Mouse (Mus musculus): Measurements from ENCODE around the gene Atg4d. TPM values are rescaled to one million over a fixed set of nuclear protein-coding genes. Genes with fewer than 3 reads are reported as not detected.

Gene Atg4d
- total and polyA plus RNA-seq, 3 experiments, result 83.9 to 99.7 TPM; not detected in 1

- Histone ChIP-seq H3K4me3 (ENCODE audit: control insufficient read depth in 1 of 2, insufficient read depth in 1 of 2, low read depth in 2 of 2, low read length in 2 of 2) (no peak overlapping the region), H3K27ac (ENCODE audit: control insufficient read depth, low read depth, low read length) (no peak overlapping the region), H3K79me2 (ENCODE audit: control insufficient read depth, insufficient read depth, low read length, poor library complexity) (no peaks in the 10 kb centered on the region), H3K36me3 (ENCODE audit: control insufficient read depth in 1 of 2, insufficient read depth in 2 of 2, low read length in 2 of 2) (peaks cover 0 to 22% of the 10 kb centered on the region in 2 experiments; a peak in 2 of 4 replicates), H3K9ac (ENCODE audit: control insufficient read depth, low read depth, low read length, poor library complexity, severe bottlenecking) (no peak overlapping the region), H3K27me3 (ENCODE audit: control insufficient read depth in 1 of 2, insufficient read depth in 2 of 2, low read length in 2 of 2) (no peaks in the 10 kb centered on the region), H3K4me1 (ENCODE audit: control insufficient read depth in 1 of 2, insufficient read depth in 2 of 2, low read length in 2 of 2) (peaks cover 11 to 25% of the 10 kb centered on the region in 2 experiments), H3K9me3 (replicated peaks; ENCODE audit: insufficient read depth, low read length) (no peaks in the 10 kb centered on the region)
- peak; percentile 74 for DNase-seq (ENCODE audit: low read depth, low spot score)
- no peak for TF ChIP-seq MEF2A (IDR thresholded peaks at IDR 0.05; ENCODE audit: extremely low read depth, insufficient replicate concordance, low read depth, low read length, poor library complexity, severe bottlenecking)
- TF ChIP-seq MAFK (IDR thresholded peaks at IDR 0.05; ENCODE audit: borderline replicate concordance, low read depth, low read length), result no peak
- 0 out of 2 replicates have a peak, but pooled peaks have one; percentile 14 for TF ChIP-seq NELFE (IDR thresholded peaks at IDR 0.05; ENCODE audit: low read depth, low read length)
- no peak for TF ChIP-seq USF2 (IDR thresholded peaks at IDR 0.05; ENCODE audit: borderline replicate concordance in 1 of 2, insufficient read depth in 1 of 2, low read depth in 1 of 2, low read length in 2 of 2)
- no peak for TF ChIP-seq CHD2 (IDR thresholded peaks at IDR 0.05; ENCODE audit: low read length)
- no peak for TF ChIP-seq ZKSCAN1 (IDR thresholded peaks at IDR 0.05; ENCODE audit: low read depth, low read length)
- no peak for TF ChIP-seq POLR2AphosphoS5 (IDR thresholded peaks at IDR 0.05; ENCODE audit: borderline replicate concordance, low read depth, low read length)
- no peak for TF ChIP-seq UBTF (IDR thresholded peaks at IDR 0.05; ENCODE audit: borderline replicate concordance, insufficient read depth, low read depth, low read length)
- TF ChIP-seq CTCF (IDR thresholded peaks at IDR 0.05 in 2 of 3, conservative IDR thresholded peaks at IDR 0.05 in 1 of 3; ENCODE audit: control insufficient read depth in 1 of 3, insufficient read depth in 1 of 3, low read depth in 2 of 3, low read length in 3 of 3, poor library complexity in 1 of 3, severe bottlenecking in 1 of 3), result peak in 1 of 3 experiments; percentile 3; a peak in 1 of 6 replicates
- peak; percentile 91 for TF ChIP-seq TAL1 (IDR thresholded peaks at IDR 0.05; ENCODE audit: low read length)
- TF ChIP-seq ZMIZ1 (IDR thresholded peaks at IDR 0.05; ENCODE audit: low read depth, low read length), result no peak
- peak; percentile 65; the same call in 1 of the 2 replicates for TF ChIP-seq TBP (IDR thresholded peaks at IDR 0.05; ENCODE audit: low read depth, low read length)
- no peak for TF ChIP-seq POLR2AphosphoS2 (IDR thresholded peaks at IDR 0.05; ENCODE audit: low read length)
- peak; percentile 58 for TF ChIP-seq TCF12 (IDR thresholded peaks at IDR 0.05; ENCODE audit: low read depth, low read length)
- no peak for TF ChIP-seq ELF1 (IDR thresholded peaks at IDR 0.05; ENCODE audit: low read depth, low read length)
- TF ChIP-seq MXI1 (IDR thresholded peaks at IDR 0.05; ENCODE audit: low read depth, low read length), result peak; percentile 36
- TF ChIP-seq POLR2A (IDR thresholded peaks at IDR 0.05; ENCODE audit: control insufficient read depth in 1 of 2, insufficient read depth in 1 of 2, low read depth in 1 of 2, low read length in 2 of 2, poor library complexity in 1 of 2), result no peak
- no peak; the same call in 1 of the 2 replicates for TF ChIP-seq RAD21 (IDR thresholded peaks at IDR 0.05; ENCODE audit: low read depth, low read length)
- TF ChIP-seq GATA1 (IDR thresholded peaks at IDR 0.05; ENCODE audit: low read depth, low read length), result peak; percentile 23; the same call in 1 of the 2 replicates
- TF ChIP-seq MAX (IDR thresholded peaks at IDR 0.05; ENCODE audit: low read length), result 0 out of 2 replicates have a peak, but pooled peaks have one; percentile 35
- TF ChIP-seq ETS1 (IDR thresholded peaks at IDR 0.05; ENCODE audit: low read depth, low read length), result 0 out of 2 replicates have a peak, but pooled peaks have one; percentile 24
- no peak for TF ChIP-seq ZNF384 (IDR thresholded peaks at IDR 0.05; ENCODE audit: low read depth, low read length)
- no peak for TF ChIP-seq RCOR1 (IDR thresholded peaks at IDR 0.05; ENCODE audit: low read depth, low read length)
- no peak for TF ChIP-seq KAT2A (conservative IDR thresholded peaks at IDR 0.05; ENCODE audit: low read depth, low read length)
- TF ChIP-seq MYC (IDR thresholded peaks at IDR 0.05; ENCODE audit: low read depth, low read length), result no peak
- TF ChIP-seq E2F4 (IDR thresholded peaks at IDR 0.05; ENCODE audit: borderline replicate concordance, low read depth, low read length), result no peak
- no peak for TF ChIP-seq MYB (IDR thresholded peaks at IDR 0.05; ENCODE audit: low read depth, low read length)
- TF ChIP-seq USF1 (IDR thresholded peaks at IDR 0.05; ENCODE audit: low read depth, low read length), result no peak
- TF ChIP-seq BHLHE40 (IDR thresholded peaks at IDR 0.05; ENCODE audit: borderline replicate concordance, low read depth, low read length), result no peak
- no peak for TF ChIP-seq MAZ (IDR thresholded peaks at IDR 0.05; ENCODE audit: low read depth, low read length)
- TF ChIP-seq EP300 (IDR thresholded peaks at IDR 0.05; ENCODE audit: low read depth in 1 of 2, low read length in 2 of 2), result peak; percentile 53 to 65; a peak in 3 of 4 replicates
- TF ChIP-seq ZC3H11A (IDR thresholded peaks at IDR 0.05; ENCODE audit: low read depth, low read length), result no peak; the same call in 1 of the 2 replicates
- TF ChIP-seq NRF1 (IDR thresholded peaks at IDR 0.05; ENCODE audit: insufficient read depth, low read depth, low read length, poor library complexity, severe bottlenecking), result no peak
- TF ChIP-seq SIN3A (IDR thresholded peaks at IDR 0.05; ENCODE audit: low read length), result peak; percentile 61; the same call in 1 of the 2 replicates
- peak; percentile 17; the same call in 1 of the 2 replicates for TF ChIP-seq SMC3 (IDR thresholded peaks at IDR 0.05; ENCODE audit: low read depth, low read length)
Observed at GRCm38 (mm10) chr9:21314367-21315140, 49.5 kb downstream of the Atg4d start.
